Mouse (Mus musculus): ENCODE results near the gene Fbxo27. TPM values are rescaled to one million over a fixed set of nuclear protein-coding genes. Genes with fewer than 3 reads are reported as not detected.

The Fbxo27 gene
- total RNA-seq, 2 experiments from 2014 or later: 0.74 to 1.3 TPM

DNA sequence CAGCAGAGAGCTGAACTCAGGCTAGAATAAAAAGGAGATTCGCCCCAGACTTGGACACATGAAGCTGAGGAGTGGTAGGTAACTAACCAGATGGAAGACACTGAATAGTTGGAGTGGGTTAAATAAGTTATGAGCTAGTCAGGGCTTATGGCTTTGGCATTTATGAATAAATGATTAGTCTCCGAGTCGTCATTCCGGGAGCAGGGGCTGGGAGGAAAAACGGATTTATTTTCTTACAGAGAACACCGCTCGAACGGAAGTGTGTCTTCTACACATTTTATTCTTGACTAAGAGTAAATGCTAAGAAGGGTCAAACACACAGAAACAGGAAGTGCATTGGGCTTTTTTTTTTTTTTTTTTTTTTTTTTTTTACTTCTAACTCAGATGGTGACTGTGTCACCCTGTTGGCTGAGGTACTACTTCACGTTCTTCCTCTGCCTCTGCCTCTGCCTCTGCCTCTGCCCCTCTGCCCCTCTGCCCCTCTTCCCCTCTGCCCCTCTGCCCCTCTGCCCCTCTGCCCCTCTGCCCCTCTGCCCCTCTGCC, 10.0 kb downstream of the Fbxo27 start:
- no peak for DNase-seq

DNA sequence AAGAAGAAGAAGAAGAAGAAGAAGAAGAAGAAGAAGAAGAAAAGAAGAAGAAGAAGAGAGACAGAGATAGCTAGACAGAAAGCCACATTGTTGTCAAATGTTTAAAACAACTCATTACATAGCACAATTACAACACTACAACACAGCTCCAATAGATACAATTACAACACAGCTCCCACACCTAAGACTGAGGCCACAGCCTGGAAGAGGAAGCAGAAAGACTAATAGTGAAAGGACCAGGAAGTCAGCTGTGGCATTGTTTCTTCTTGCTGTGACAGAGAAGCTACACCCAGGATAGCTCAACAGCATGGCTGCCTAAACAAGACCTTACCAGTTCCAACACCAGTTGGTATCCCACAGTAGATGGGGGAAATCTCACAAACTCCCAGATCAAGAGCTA, 16.8 kb downstream of the Fbxo27 start:
- DNase-seq: no peak

DNA sequence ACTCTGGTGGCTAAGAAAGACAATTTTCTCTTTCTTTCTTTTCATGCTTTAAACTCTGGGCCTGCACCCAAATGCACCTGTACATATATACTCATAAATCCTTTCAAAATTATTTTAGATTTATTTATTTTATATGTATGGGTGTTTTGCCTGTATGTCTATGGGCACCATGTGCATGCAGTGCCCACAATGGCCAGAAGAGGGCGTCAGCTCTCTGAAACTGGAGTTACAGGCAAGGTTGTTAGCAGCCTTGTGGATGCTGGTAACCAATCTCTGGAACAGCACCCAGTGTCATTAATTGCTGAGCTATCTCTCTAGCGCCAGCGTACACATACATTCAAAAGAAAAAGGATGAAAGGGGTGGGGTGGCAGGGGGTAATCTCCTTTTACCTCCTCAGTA, 18.3 kb downstream of the Fbxo27 start:
- DNase-seq: no peak

- DNase-seq: no peak
These were observed 22.0 kb downstream of the Fbxo27 start for GRCm38 (mm10) chr7:28714667-28715066.

DNA sequence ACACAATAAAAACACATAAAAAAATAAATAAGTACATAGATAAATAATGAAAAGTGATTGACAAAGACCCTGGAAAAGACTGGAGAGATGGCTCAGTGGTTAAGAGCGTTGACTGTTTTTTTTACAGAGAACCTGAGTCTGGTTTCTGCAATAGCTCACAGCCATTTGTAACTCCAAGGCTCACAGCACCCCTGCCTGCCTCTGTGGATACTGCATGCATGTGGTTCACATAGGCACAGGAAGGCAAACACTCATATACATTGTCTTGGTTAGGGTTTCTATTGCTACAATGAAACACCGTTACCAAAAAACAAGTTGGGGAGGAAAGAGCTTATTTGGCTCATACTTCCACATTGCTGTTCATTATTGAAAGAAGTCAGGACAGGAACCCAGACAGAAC, 22.9 kb downstream of the Fbxo27 start:
- DNase-seq: no peak

DNA sequence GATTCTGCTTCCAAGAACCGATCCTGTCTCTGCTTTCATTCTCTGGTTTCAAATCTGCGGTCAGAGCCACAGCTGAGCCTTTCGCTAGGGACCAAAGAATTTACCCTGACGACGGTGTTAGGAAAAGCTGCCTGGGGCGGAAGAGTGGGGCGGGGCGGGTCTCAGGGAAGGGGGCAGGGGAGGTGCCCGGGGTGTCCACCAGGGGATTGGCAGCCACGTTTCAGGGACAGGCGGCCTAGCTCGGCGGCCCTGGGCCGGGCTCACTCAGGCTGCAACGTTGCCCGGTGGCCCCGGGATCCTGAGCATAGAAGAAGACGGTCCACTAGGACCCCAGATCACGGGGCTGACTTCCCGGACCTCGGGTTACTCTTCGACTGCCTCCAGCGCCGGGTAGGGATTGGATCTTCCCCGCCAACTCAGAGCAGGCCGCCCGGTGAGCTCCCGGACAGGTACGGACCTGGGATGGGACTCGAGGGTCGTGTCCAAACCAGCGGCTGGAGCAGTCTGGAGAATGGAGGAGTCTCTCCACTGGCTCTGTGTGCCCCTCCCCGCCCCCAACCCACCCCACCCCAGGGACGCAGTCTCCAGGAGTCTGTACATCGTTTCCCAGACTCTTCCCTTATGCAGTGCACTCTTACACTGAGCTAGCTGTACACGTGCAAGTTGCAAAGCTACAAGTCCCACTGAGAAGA, 24.1 kb downstream of the Fbxo27 start, which contains the start of gene Fbxo17:
Gene Fbxo17, plus strand, starts transcription at position 215 of the 692 bp plus-strand sequence.
- peak; percentile 68 for DNase-seq

DNA sequence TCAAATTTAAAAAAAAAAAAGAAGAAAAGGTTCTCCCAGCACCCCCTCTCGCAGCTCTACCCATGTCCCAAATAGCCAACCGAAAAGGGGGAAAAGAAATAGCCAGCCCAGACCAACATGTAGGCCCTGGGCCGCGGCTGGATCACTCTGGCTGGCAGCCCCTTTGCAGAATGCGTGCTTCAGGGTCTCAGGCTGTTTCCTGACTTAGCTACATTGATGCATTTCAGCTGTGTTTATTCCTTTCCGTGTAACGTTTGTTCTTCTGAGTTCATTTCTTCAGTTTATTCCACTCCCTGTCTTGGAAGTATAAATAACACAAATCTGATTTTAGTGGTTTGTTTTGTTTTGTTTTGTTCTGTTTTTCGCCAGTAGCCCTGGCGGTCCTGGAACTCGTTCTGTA, 25.1 kb downstream of the Fbxo27 start:
- DNase-seq: no peak

DNA sequence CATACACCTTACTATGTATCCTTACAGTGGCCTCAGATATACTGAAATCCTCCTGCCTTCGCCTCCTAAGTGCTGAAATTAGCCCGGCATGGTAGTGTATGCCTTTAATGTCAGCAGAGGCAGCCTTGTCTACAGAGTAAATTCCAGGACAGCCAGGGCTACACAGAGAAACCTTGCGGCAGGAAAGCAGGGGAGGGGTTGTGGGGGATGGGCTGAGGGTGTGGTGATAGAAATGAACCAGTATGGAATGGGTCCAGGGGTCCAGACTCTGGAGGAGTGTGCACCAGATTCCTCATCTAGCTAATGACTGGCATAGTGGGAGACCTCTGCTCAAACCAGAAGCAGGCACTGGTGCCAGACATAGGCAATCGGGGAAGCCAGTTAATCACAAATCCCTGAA, 26.5 kb downstream of the Fbxo27 start:
- no peak for DNase-seq

DNA sequence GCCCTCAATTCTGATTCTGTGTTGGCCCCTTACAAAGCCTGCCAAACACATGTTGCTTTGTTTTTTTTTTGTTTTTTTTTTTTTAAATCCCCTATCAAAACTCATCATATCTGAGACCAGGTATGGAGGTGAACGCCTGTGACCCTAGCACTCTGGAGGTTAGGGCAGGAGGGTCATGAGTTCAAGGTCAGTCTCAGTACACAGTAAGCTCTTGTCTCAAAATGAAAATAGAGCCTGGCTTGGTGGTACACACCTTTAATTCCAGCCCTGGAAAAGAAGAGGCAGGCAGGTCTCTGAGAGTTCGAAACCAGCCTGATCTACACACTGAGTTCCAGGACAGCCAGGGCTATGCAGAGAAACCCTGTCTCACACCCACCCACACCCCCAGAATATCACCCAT, 27.0 kb downstream of the Fbxo27 start:
- DNase-seq: no peak

- DNase-seq: no peak
These were observed 28.3 kb downstream of the Fbxo27 start for GRCm38 (mm10) chr7:28720753-28721537.

- DNase-seq: no peak
These were observed 29.4 kb downstream of the Fbxo27 start for GRCm38 (mm10) chr7:28722079-28722478.

- DNase-seq: no peak
These were observed 32.0 kb downstream of the Fbxo27 start for GRCm38 (mm10) chr7:28724613-28725012.

DNA sequence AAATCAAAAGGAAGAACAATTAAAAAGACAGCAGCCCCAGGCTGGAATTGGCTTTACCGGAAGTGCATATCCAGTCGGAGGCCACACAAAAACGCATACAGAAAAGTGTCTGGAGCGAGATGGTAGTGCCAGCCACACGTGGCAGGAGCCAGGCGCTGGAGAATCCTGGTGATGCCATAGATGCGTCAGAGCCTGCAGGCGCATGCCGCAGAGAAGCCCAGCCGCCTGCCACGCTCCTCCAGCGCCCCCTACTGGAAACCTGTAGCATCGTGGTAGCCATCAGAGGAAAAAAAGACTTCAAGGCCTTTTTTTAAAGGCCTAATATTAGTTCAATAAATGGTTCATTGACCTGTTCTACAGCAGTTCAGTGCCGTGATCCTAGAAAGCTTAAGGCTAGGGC, 34.0 kb downstream of the Fbxo27 start:
- DNase-seq: peak; percentile 44

DNA sequence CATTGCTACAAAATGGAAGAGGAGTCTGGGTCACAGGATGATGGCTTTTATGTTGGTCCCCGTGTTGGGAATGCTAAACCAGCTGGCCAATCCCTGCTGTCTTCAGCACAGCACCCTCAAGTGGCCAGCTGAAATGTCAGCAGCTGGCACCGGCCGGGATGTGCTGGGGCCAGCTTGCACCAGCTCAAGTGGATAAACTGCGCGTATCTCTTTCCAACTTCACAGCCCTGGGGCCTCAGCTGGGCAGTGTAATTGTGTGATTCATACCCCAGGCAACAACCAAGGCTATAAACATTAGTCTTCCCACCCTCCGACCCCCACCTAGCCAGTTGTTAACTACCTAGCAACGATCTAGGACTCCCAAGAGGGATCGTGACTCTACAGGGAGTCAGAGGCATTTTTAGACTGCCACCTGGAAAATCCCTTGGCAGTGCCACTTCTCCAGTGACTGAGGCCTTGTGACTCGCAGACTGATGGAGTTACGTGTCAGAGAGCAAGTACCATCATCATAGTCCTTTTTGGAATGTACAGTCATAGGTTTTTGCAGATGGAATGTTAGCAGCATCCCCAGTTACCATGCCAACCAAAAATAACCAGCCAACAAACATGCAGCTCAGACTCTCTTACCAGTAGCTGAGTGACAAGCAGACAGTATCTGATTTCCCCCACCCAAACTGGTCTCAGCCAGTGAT, 35.1 kb downstream of the Fbxo27 start:
- DNase-seq: peak; percentile 37

DNA sequence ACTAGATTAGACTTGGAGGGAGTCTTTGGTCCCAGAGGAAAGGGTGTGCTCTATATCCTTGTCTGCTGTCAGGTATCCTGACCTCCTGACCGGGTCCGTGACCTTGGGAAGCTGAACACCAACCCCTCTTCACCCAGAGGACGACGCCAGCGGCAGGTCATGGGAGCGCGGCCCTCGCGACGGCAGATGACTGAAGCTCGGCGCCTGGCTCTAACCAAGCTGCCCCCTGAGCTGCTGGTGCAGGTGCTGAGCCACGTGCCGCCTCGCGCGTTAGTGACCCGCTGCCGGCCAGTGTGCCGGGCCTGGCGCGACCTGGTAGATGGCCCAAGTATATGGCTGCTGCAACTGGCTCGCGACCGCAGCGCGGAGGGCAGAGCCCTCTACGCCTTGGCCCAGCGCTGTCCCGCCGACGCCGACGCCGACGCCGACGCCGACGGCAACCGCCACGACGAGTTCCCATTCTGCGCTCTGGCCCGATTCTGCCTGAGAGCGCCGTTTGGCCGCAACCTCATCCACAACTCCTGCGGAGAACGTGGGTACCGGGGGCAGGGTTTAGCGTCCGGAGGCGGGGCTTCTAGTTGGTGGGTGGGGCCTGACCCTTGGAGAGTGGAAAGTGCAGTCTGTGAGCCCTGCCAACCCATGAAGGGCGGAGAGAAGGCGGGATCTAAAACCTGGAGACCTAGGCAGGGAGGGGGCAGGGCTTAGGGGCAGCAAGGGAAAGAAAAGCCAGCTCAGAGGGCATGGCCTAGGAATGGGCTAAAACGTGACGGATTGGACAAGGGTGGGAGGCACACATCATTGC, 39.9 kb downstream of the Fbxo27 start:
- peak; percentile 44 for DNase-seq

DNA sequence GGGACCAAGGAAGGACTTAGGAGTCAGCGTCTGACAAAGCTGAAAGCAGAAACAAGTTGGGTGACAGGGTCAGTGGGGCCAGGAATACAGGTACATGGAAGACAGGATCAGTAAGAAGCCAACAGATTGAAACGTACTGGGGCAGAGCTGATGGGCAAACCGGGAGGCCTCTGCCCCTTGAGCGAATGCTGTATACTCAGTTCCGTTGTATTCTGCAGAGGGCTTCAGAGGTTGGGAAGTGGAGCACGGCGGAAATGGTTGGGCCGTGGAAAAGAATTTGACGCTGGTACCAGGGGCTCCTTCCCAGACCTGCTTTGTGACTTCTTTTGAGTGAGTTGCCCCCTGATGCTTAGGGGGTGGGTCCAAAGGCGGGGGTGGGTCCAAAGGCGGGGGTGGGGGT, 40.6 kb downstream of the Fbxo27 start:
- DNase-seq: no peak

DNA sequence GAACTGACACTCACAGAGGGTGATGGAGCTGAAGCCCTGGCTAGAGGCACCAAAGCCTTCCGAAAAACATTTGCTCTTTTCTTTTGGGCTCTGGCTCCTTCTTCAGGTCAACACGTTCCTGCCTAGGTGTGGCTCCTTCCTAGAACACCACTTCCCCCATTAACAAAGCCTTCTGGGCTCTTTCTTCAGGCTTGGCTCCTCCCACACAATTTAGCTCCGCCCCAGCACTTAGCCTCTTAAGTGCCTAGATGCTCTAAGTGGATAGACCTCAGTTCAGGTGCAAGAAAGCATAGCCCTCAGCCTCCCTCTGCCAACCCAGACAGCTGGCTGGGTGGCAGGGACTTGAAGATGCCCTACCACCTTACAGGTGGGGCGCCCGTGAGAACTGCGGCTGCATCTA, 43.1 kb downstream of the Fbxo27 start:
- no peak for DNase-seq

GRCm38 (mm10) chr7:28739829-28740228, 47.2 kb downstream of the Fbxo27 start:
- no peak for DNase-seq

- no peak for DNase-seq
These were observed 48.3 kb downstream of the Fbxo27 start for GRCm38 (mm10) chr7:28740949-28741348.

DNA sequence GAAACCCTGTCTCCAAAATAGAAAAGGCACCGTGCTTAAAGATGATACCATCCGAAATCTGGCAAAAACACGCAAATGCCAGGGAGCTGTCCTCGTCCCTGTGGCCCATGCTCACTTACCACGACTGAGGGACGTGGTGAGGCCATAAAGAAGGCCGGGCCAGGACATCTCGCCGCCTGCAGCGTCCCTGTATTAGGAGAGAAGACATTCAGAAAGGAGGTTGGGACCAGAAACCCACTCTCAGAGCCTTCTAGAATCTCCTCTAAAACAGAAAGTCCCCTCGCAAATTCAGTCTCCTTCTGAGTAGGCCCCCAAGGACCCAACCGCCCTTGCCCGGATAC, 48.7 kb downstream of the Fbxo27 start:
- no peak for DNase-seq

GRCm38 (mm10) chr7:28741709-28742438, 49.2 kb downstream of the Fbxo27 start, which contains the start of the genes Mrps12 and Sars2:
TSS of gene Mrps12 (minus strand) at chr7:28741820.
TSS of gene Sars2 (plus strand) at chr7:28741992.
- DNase-seq: peak; percentile 94
